Mouse (Mus musculus): ENCODE measurements at regions not wholly inside any gene's neighbourhood (a gene's known extent, or its start where the extent isn't known, plus 50 kb on each side); places are given as distances from the start of the nearest gene placed in this dataset.

GRCm38 (mm10) chr3:61849317-61849716, 483.6 kb upstream of the B430305J03Rik start:
- no peak for ATAC-seq (ENCODE audit: low FRiP score, low read depth)
- no peaks in the 10 kb centered on the region for H3K27me3 ChIP-seq
- no peaks in the 10 kb centered on the region for H3K4me1 ChIP-seq
- no peak overlapping the region for H3K27ac ChIP-seq (replicated peaks)
- H3K9me3 ChIP-seq, result no peaks in the 10 kb centered on the region
- H3K9ac ChIP-seq (replicated peaks), result no peak overlapping the region
- H3K4me3 ChIP-seq, result no peak overlapping the region
- no peaks in the 10 kb centered on the region for H3K36me3 ChIP-seq
- WGBS, result 90% methylated on average over 2 of the region's 2 CpGs
- no peak overlapping the region for H3K4me2 ChIP-seq (replicated peaks)

- H3K9ac ChIP-seq (replicated peaks), result no peak overlapping the region
These were observed 481.0 kb upstream of the B430305J03Rik start for GRCm38 (mm10) chr3:61846703-61847102.

DNA sequence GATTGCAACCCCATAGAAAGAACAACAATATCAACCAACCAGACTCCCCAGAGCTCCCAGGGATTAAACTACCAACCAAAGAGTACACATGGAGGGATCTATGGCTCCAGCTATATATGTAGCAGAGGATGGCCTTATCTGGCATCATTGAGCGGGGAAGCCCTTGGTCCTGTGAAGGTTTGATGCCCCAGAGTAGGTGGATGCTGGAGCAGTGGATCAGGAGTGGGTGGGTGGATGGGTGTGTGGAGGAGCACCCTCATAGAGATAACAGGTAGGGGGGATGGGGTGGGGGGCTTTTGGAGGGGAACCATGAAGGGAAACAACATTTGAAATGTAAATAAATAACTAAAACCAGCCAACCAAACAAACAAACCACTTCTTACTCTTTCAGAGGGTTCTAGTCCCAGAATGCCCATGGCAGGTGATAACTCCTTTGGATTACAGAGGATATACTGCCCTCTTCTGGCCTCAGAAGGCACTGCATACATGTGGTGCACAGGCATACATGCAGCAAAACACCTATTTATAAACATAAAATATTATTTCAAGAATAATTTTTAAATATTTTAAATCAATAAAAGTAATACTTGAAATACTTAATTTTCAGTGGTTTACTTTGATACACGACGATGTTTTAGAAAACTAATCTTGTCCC, 473.7 kb upstream of the B430305J03Rik start:
- Histone ChIP-seq H3K27ac (replicated peaks) (no peak overlapping the region), H3K4me2 (replicated peaks) (no peak overlapping the region), H3K4me1 (no peaks in the 10 kb centered on the region), H3K9ac (replicated peaks) (no peak overlapping the region), H3K27me3 (no peaks in the 10 kb centered on the region), H3K9me3 (no peaks in the 10 kb centered on the region), H3K4me3 (no peak overlapping the region), H3K36me3 (no peaks in the 10 kb centered on the region)
- 53% methylated on average over 3 of the region's 3 CpGs for WGBS
- ATAC-seq (ENCODE audit: low FRiP score, low read depth), result peak; percentile 70; the same call in 1 of the 2 replicates

More at GRCm38 (mm10) chr3:61846703-61847102, 481.0 kb upstream of the B430305J03Rik start:
- H3K9me3 ChIP-seq, result no peaks in the 10 kb centered on the region
- H3K4me3 ChIP-seq, result no peak overlapping the region
- no peaks in the 10 kb centered on the region for H3K36me3 ChIP-seq
- no peaks in the 10 kb centered on the region for H3K4me1 ChIP-seq
- no peaks in the 10 kb centered on the region for H3K27me3 ChIP-seq
- no peak overlapping the region for H3K27ac ChIP-seq (replicated peaks)
- no peak overlapping the region for H3K4me2 ChIP-seq (replicated peaks)
- no peak for ATAC-seq (ENCODE audit: low FRiP score, low read depth)
- 69% methylated on average over 3 of the region's 3 CpGs for WGBS

DNA sequence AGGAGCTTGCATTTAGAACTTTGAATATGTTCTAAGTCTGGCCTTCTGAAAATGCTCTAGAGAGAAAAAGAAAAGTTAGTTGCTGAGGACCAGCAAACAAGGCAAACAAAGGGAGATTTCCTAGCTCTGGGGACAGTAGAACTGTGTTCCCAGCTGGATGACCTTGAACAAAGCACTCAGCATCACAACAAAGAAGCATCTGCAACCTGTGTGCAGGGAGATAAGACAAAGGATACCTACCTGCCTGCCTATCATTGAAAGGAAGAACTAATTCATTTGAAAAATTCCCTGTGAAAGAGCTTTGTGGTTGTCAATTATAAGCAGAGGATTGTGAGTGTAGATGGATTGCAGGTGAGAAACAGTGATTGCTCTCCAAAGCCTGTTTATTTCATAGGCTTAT, 451.1 kb upstream of the B430305J03Rik start:
- no peak overlapping the region for H3K4me3 ChIP-seq
- no peak overlapping the region for H3K4me2 ChIP-seq (replicated peaks)
- no peaks in the 10 kb centered on the region for H3K9me3 ChIP-seq
- H3K9ac ChIP-seq (replicated peaks), result no peak overlapping the region
- no peak overlapping the region for H3K27ac ChIP-seq (replicated peaks)
- ATAC-seq (ENCODE audit: low FRiP score, low read depth), result no peak
- H3K4me1 ChIP-seq, result no peaks in the 10 kb centered on the region
- no peaks in the 10 kb centered on the region for H3K36me3 ChIP-seq
- no peaks in the 10 kb centered on the region for H3K27me3 ChIP-seq

DNA sequence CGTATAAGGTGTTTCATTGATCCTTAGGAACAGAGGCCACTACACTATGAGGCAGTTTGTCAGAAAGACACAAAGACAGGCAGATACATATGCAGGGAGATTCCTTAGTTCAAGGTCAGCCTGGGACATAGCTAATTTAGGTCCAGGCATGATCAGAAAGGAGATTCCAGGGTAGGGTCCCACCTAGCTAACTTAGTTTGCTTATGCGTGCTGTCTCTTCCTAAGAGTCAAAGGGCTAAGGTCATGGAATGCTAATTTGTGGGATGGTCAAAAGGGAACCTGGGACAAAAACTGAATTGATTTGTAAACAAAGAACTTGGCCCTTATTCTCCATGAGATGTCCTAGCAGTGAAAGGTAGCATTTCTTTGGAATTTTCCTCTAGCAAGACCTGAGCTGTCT, 430.3 kb upstream of the B430305J03Rik start:
- H3K4me3 ChIP-seq, result no peak overlapping the region
- no peaks in the 10 kb centered on the region for H3K36me3 ChIP-seq
- H3K27me3 ChIP-seq, result no peaks in the 10 kb centered on the region
- no peaks in the 10 kb centered on the region for H3K9me3 ChIP-seq
- no peak overlapping the region for H3K4me2 ChIP-seq (replicated peaks)
- H3K27ac ChIP-seq (replicated peaks), result no peak overlapping the region
- H3K9ac ChIP-seq (replicated peaks), result no peak overlapping the region
- no peaks in the 10 kb centered on the region for H3K4me1 ChIP-seq
- no peak for ATAC-seq (ENCODE audit: low FRiP score, low read depth)
- WGBS, result 83% methylated on average over 2 of the region's 2 CpGs

- Histone ChIP-seq H3K9me3 (no peaks in the 10 kb centered on the region), H3K27me3 (no peaks in the 10 kb centered on the region), H3K9ac (replicated peaks) (no peak overlapping the region), H3K36me3 (no peaks in the 10 kb centered on the region), H3K27ac (replicated peaks) (no peak overlapping the region), H3K4me3 (no peak overlapping the region), H3K4me1 (no peaks in the 10 kb centered on the region), H3K4me2 (replicated peaks) (no peak overlapping the region)
- 78% methylated on average over 4 of the region's 4 CpGs for WGBS
- ATAC-seq (ENCODE audit: low FRiP score, low read depth), result no peak
These were observed 424.9 kb upstream of the B430305J03Rik start for GRCm38 (mm10) chr3:61790674-61791073.

All from midbrain, embryonic 12.5 days (tissue).